Mouse (Mus musculus): Measurements from ENCODE around the gene Cspg4. TPM values are rescaled to one million over a fixed set of nuclear protein-coding genes. Genes with fewer than 3 reads are reported as not detected.

Cspg4 gene
- total RNA-seq, 2 experiments from 2014 or later, result not detected

Other genes starting within 250 kb of the Cspg4 start
- gene Lingo1, start 68.6 kb upstream of the Cspg4 start, total RNA-seq (2015; ENCODE audit: low replicate concordance), result not detected in 2 replicates
- gene Lingo1, start 68.6 kb upstream of the Cspg4 start, total RNA-seq (2017; ENCODE audit: low replicate concordance), result not detected in 2 replicates
- gene Odf3l1, start 354 bp upstream of the Cspg4 start, total RNA-seq (2015; ENCODE audit: low replicate concordance), result not detected in 2 replicates
- gene Odf3l1, start 354 bp upstream of the Cspg4 start, total RNA-seq (2017; ENCODE audit: low replicate concordance), result not detected in 2 replicates
- 0.38 and 1.3 TPM in 2 replicates for gene Snx33, start 63.3 kb downstream of the Cspg4 start, total RNA-seq (2015; ENCODE audit: low replicate concordance)
- 0.17 and 0.56 TPM in 2 replicates for gene Snx33, start 63.3 kb downstream of the Cspg4 start, total RNA-seq (2017; ENCODE audit: low replicate concordance)
- 18.4 and 45.7 TPM in 2 replicates for gene Imp3, start 72.4 kb downstream of the Cspg4 start, total RNA-seq (2015; ENCODE audit: low replicate concordance)
- gene Imp3, start 72.4 kb downstream of the Cspg4 start, total RNA-seq (2017; ENCODE audit: low replicate concordance), result 15.3 and 20.1 TPM in 2 replicates
- gene Snupn, start 85.8 kb downstream of the Cspg4 start, total RNA-seq (2015; ENCODE audit: low replicate concordance), result 4.0 and 7.3 TPM in 2 replicates
- gene Snupn, start 85.8 kb downstream of the Cspg4 start, total RNA-seq (2017; ENCODE audit: low replicate concordance), result 1.6 and 2.1 TPM in 2 replicates
- gene Ptpn9, start 129.9 kb downstream of the Cspg4 start, total RNA-seq (2015; ENCODE audit: low replicate concordance), result 5.0 and 8.6 TPM in 2 replicates
- 2.4 and 3.1 TPM in 2 replicates for gene Ptpn9, start 129.9 kb downstream of the Cspg4 start, total RNA-seq (2017; ENCODE audit: low replicate concordance)
- 23.8 and 29.8 TPM in 2 replicates for gene Sin3a, start 207.0 kb downstream of the Cspg4 start, total RNA-seq (2015; ENCODE audit: low replicate concordance)
- 24.5 and 35.1 TPM in 2 replicates for gene Sin3a, start 207.0 kb downstream of the Cspg4 start, total RNA-seq (2017; ENCODE audit: low replicate concordance)